Mouse (Mus musculus) lung, embryonic 16.5 days (tissue): ENCODE data around the gene Dpy19l2. TPM values are rescaled to one million over a fixed set of nuclear protein-coding genes. Genes with fewer than 3 reads are reported as not detected.
"Not testable (repeated sequence)": the region's sequence is repeated elsewhere in the genome, so short reads cannot be mapped to it uniquely, and the experiment has no call there.

Experiments used
- ATAC-seq: fragments of 200-750 bp; cut with Nextera tagmentation; 2 replicates; pipeline ENCODE4 v1.8.0; 2017; ENCODE audit warnings: low read depth, mild to moderate bottlenecking, moderate library complexity
- H3K27ac ChIP-seq: fragments of 300-500 bp; sonication (generic); 2 replicates; pipeline ENCODE4 v1.5.1; 2014; ENCODE audit warnings: mild to moderate bottlenecking, control low read depth, low read length
- H3K27me3 ChIP-seq: fragments of 300-500 bp; sonication (generic); 2 replicates; pipeline ENCODE4 v1.6.1; 2014; ENCODE audit warnings: low read depth, low read length, mixed read lengths; ENCODE audit not compliant: control insufficient read depth, insufficient read depth
- H3K36me3 ChIP-seq: fragments of 300-500 bp; sonication (generic); 2 replicates; pipeline ENCODE4 v1.6.1; 2014; ENCODE audit warnings: low read length; ENCODE audit not compliant: control insufficient read depth, insufficient read depth
- H3K4me1 ChIP-seq: fragments of 300-500 bp; sonication (generic); replicated peaks from 2 replicates; pipeline ENCODE4 v1.6.1; 2014; ENCODE audit warnings: low read length, mixed read lengths; ENCODE audit not compliant: control insufficient read depth, insufficient read depth
- H3K4me2 ChIP-seq: fragments of 300-500 bp; sonication (generic); 2 replicates; pipeline ENCODE4 v1.6.1; 2014; ENCODE audit warnings: low read depth, low read length, control low read depth
- H3K4me3 ChIP-seq: fragments of 300-500 bp; sonication (generic); 2 replicates; pipeline ENCODE4 v1.5.1; 2014; ENCODE audit warnings: mild to moderate bottlenecking, low read length, control low read depth
- H3K9ac ChIP-seq: fragments of 300-500 bp; sonication (generic); 2 replicates; pipeline ENCODE4 v1.6.1; 2014; ENCODE audit warnings: low read length, control low read depth
- H3K9me3 ChIP-seq: fragments of 300-500 bp; sonication (generic); 2 replicates; pipeline ENCODE4 v1.6.1; 2016; ENCODE audit warnings: low read length; ENCODE audit not compliant: control insufficient read depth
- WGBS: fragments of 180-500 bp; shearing (Covaris S2); extraction: QIAGEN DNeasy Blood & Tissue Kit; methylation state at CpG from one replicate; pipeline ENCODE4 v1.1.7; 2014; 5-methylcytosine and 5-hydroxymethylcytosine counted together
- polyA plus RNA-seq: library from polyadenylated mRNA; unstranded; fragments of >200 nt; fragmentation: Nextera tagmentation; extraction: Ambion mirVana; gene quantifications from 2 replicates; pipeline ENCODE4 v1.2.1, GENCODE M21; 2015

Gene Dpy19l2
- polyA plus RNA-seq = 0.50 and 0.75 TPM in 2 replicates

- ATAC-seq = peak; percentile 71
- peak within 1 kb of the TSS; percentile 0 for H3K9ac ChIP-seq
- no peaks in the 10 kb centered on the region for H3K9me3 ChIP-seq
- H3K27me3 ChIP-seq = peaks cover 3% of the 10 kb centered on the region; the same call in 1 of the 2 replicates
- H3K27ac ChIP-seq = no peak within 1 kb of the TSS
- H3K36me3 ChIP-seq = no peaks in the 10 kb centered on the region
- peaks cover 6% of the 10 kb centered on the region for H3K4me1 ChIP-seq
- peak within 1 kb of the TSS; percentile 43 for H3K4me3 ChIP-seq
- peak within 1 kb of the TSS; percentile 77 for H3K4me2 ChIP-seq
- WGBS = under 1% methylated on average over 45 of the region's 45 CpGs
Observed at GRCm38 (mm10) chr9:24695700-24696404, at the start of gene Dpy19l2. Gene Dpy19l2, minus strand, starts transcription at chr9:24696293.

GRCm38 (mm10) chr9:24744958-24745357 is 48.9 kb upstream of the Dpy19l2 start:
- Histone ChIP-seq H3K27me3 (no peaks in the 10 kb centered on the region), H3K36me3 (no peaks in the 10 kb centered on the region), H3K9me3 (no peaks in the 10 kb centered on the region), H3K4me3 (no peak overlapping the region), H3K27ac (no peak overlapping the region), H3K4me2 (no peak overlapping the region), H3K4me1 (no peaks in the 10 kb centered on the region), H3K9ac (no peak overlapping the region)
- WGBS = 83% methylated on average over 5 of the region's 5 CpGs
- ATAC-seq = no peak

- Histone ChIP-seq H3K27ac (no peak overlapping the region), H3K36me3 (no peaks in the 10 kb centered on the region), H3K27me3 (peaks cover 3% of the 10 kb centered on the region; the same call in 1 of the 2 replicates), H3K9ac (no peak overlapping the region), H3K4me3 (no peak overlapping the region), H3K4me2 (no peak overlapping the region), H3K4me1 (peaks cover under 1% of the 10 kb centered on the region), H3K9me3 (no peaks in the 10 kb centered on the region)
- ATAC-seq = no peak
Observed at GRCm38 (mm10) chr9:24701246-24701645, 5.2 kb upstream of the Dpy19l2 start.

GRCm38 (mm10) chr9:24696405-24696778 is 299 bp upstream of the Dpy19l2 start:
- ATAC-seq = no peak
- Histone ChIP-seq H3K27me3 (peaks cover 3% of the 10 kb centered on the region; the same call in 1 of the 2 replicates), H3K36me3 (no peaks in the 10 kb centered on the region), H3K4me3 (peak overlapping the region; percentile 43), H3K4me2 (peak overlapping the region; percentile 77), H3K4me1 (peaks cover 6% of the 10 kb centered on the region), H3K9ac (no peak overlapping the region), H3K9me3 (no peaks in the 10 kb centered on the region), H3K27ac (no peak overlapping the region)
- WGBS = 12% methylated on average over 9 of the region's 9 CpGs

- 79% methylated on average over 2 of the region's 2 CpGs for WGBS
- not testable (repeated sequence) for H3K36me3 ChIP-seq, H3K27me3 ChIP-seq, H3K4me1 ChIP-seq, H3K9ac ChIP-seq, H3K4me2 ChIP-seq, H3K9me3 ChIP-seq, H3K27ac ChIP-seq, ATAC-seq, H3K4me3 ChIP-seq
Observed at GRCm38 (mm10) chr9:24637341-24637740, 58.8 kb downstream of the Dpy19l2 start.

- no peak within 1 kb of the TSS for H3K27ac ChIP-seq
Observed at GRCm38 (mm10) chr9:24624896-24625295, 71.2 kb downstream of the Dpy19l2 start, which contains the start of gene Cypt4. Gene Cypt4, plus strand, starts transcription at chr9:24625196.

GRCm38 (mm10) chr9:24538159-24538558 is 157.9 kb downstream of the Dpy19l2 start:
- Histone ChIP-seq H3K4me3 (no peak overlapping the region), H3K36me3 (no peaks in the 10 kb centered on the region), H3K4me2 (no peak overlapping the region), H3K9ac (no peak overlapping the region), H3K27ac (no peak overlapping the region), H3K4me1 (no peaks in the 10 kb centered on the region), H3K27me3 (no peaks in the 10 kb centered on the region), H3K9me3 (no peaks in the 10 kb centered on the region)
- no peak for ATAC-seq
- WGBS = 27% methylated on average over 2 of the region's 2 CpGs

More at GRCm38 (mm10) chr9:24624896-24625295, 71.2 kb downstream of the Dpy19l2 start, which contains the start of gene Cypt4:
- H3K4me1 ChIP-seq = no peaks in the 10 kb centered on the region
- H3K36me3 ChIP-seq = no peaks in the 10 kb centered on the region
- WGBS = 84% methylated on average over 5 of the region's 5 CpGs
- H3K4me3 ChIP-seq = no peak within 1 kb of the TSS
- H3K4me2 ChIP-seq = no peak within 1 kb of the TSS
- no peaks in the 10 kb centered on the region for H3K27me3 ChIP-seq
- no peak for ATAC-seq
- no peaks in the 10 kb centered on the region for H3K9me3 ChIP-seq
- no peak within 1 kb of the TSS for H3K9ac ChIP-seq

- 56% methylated on average over 10 of the region's 10 CpGs for WGBS
- H3K4me1 ChIP-seq = no peaks in the 10 kb centered on the region
- no peak for ATAC-seq
- H3K36me3 ChIP-seq = no peaks in the 10 kb centered on the region
- no peak overlapping the region for H3K4me3 ChIP-seq
- no peaks in the 10 kb centered on the region for H3K9me3 ChIP-seq
- no peaks in the 10 kb centered on the region for H3K27me3 ChIP-seq
- no peak overlapping the region for H3K27ac ChIP-seq
- H3K4me2 ChIP-seq = no peak overlapping the region
- H3K9ac ChIP-seq = no peak overlapping the region
Observed at GRCm38 (mm10) chr9:24516575-24517139, 179.4 kb downstream of the Dpy19l2 start.

GRCm38 (mm10) chr9:24514078-24514469 is 182.0 kb downstream of the Dpy19l2 start:
- no peaks in the 10 kb centered on the region for H3K27me3 ChIP-seq
- no peak overlapping the region for H3K4me2 ChIP-seq
- WGBS = 72% methylated on average over 5 of the region's 5 CpGs
- H3K4me1 ChIP-seq = no peaks in the 10 kb centered on the region
- ATAC-seq = no peak
- H3K36me3 ChIP-seq = no peaks in the 10 kb centered on the region
- no peaks in the 10 kb centered on the region for H3K9me3 ChIP-seq
- H3K27ac ChIP-seq = no peak overlapping the region
- no peak overlapping the region for H3K4me3 ChIP-seq
- no peak overlapping the region for H3K9ac ChIP-seq
